Mouse (Mus musculus) kidney, embryonic 16.5 days (tissue): ENCODE measurements around the gene Piwil4. TPM values are rescaled to one million over a fixed set of nuclear protein-coding genes. Genes with fewer than 3 reads are reported as not detected.
"Not testable (repeated sequence)": the region's sequence is repeated elsewhere in the genome, so short reads cannot be mapped to it uniquely, and the experiment has no call there.

Experiments used
- ATAC-seq: fragments of 200-750 bp; cut with Nextera tagmentation; 2 replicates; pipeline ENCODE4 v1.8.0; 2017; ENCODE audit warnings: moderate TSS enrichment; ENCODE audit not compliant: low FRiP score, low TSS enrichment
- H3K27ac ChIP-seq: fragments of 300-500 bp; sonication (generic); 2 replicates; pipeline ENCODE4 v1.5.1; 2014; ENCODE audit warnings: low read length
- H3K27me3 ChIP-seq: fragments of 300-500 bp; sonication (generic); 2 replicates; pipeline ENCODE4 v1.6.1; 2014; ENCODE audit warnings: low read length, control low read depth, mixed read lengths; ENCODE audit not compliant: insufficient read depth
- H3K36me3 ChIP-seq: fragments of 300-500 bp; sonication (generic); 2 replicates; pipeline ENCODE4 v1.6.1; 2014; ENCODE audit warnings: low read length, control low read depth, mixed read lengths; ENCODE audit not compliant: insufficient read depth
- H3K4me1 ChIP-seq: fragments of 300-500 bp; sonication (generic); 2 replicates; pipeline ENCODE4 v1.6.1; 2014; ENCODE audit warnings: low read length, control low read depth, mixed read lengths; ENCODE audit not compliant: insufficient read depth
- H3K4me2 ChIP-seq: fragments of 300-500 bp; sonication (generic); replicated peaks from 2 replicates; pipeline ENCODE4 v1.6.1; 2014; ENCODE audit warnings: low read depth, low read length
- H3K4me3 ChIP-seq: fragments of 300-500 bp; sonication (generic); 2 replicates; pipeline ENCODE4 v1.5.1; 2014; ENCODE audit warnings: mild to moderate bottlenecking, low read length
- H3K9ac ChIP-seq: fragments of 300-500 bp; sonication (generic); replicated peaks from 2 replicates; pipeline ENCODE4 v1.6.1; 2014; ENCODE audit warnings: low read length
- H3K9me3 ChIP-seq: fragments of 300-500 bp; sonication (generic); 2 replicates; pipeline ENCODE4 v1.6.1; 2016; ENCODE audit warnings: low read length, control low read depth
- WGBS: fragments of 180-500 bp; shearing (Covaris S2); extraction: QIAGEN DNeasy Blood & Tissue Kit; methylation state at CpG from one replicate; pipeline ENCODE4 v1.1.7; 2014; 5-methylcytosine and 5-hydroxymethylcytosine counted together
- polyA plus RNA-seq: library from polyadenylated mRNA; unstranded; fragments of >200 nt; fragmentation: Nextera tagmentation; extraction: Ambion mirVana; gene quantifications from 2 replicates; pipeline ENCODE4 v1.2.1, GENCODE M21; 2015

The Piwil4 gene
- polyA plus RNA-seq, 1 experiment from 2014 or later = 0.30 TPM

GRCm38 (mm10) chr9:14705321-14706162, 35.0 kb downstream of the Piwil4 start:
- Histone ChIP-seq H3K27me3 (no peaks in the 10 kb centered on the region), H3K4me2 (no peak overlapping the region), H3K9me3 (no peaks in the 10 kb centered on the region), H3K9ac (no peak overlapping the region), H3K4me1 (peaks cover 7% of the 10 kb centered on the region), H3K4me3 (no peak overlapping the region), H3K36me3 (no peaks in the 10 kb centered on the region), H3K27ac (no peak overlapping the region)
- ATAC-seq = no peak; the same call in 1 of the 2 replicates
- WGBS = 47% methylated on average over 13 of the region's 13 CpGs

DNA sequence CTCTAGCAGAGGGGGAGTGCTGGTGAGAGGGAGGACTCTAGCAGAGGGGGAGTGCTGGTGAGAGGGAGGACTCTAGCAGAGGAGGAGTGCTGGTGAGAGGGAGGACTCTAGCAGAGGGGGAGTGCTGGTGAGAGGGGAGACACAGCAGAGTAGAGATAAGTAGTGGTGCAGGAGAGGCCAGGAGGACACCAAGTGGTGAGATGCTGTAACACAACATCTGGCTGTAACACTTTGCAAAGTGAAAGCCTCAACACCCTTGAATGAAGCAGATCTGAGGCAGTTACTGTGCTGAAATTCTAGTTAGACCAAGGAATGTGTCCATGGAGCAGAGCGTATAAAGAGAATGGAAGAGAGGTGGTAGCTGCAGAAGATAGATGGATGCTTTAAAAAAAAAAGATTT, 39.7 kb downstream of the Piwil4 start:
- not testable (repeated sequence) for H3K4me2 ChIP-seq, H3K4me1 ChIP-seq, ATAC-seq, H3K36me3 ChIP-seq, H3K4me3 ChIP-seq, H3K9ac ChIP-seq, H3K27me3 ChIP-seq, H3K27ac ChIP-seq, H3K9me3 ChIP-seq
- WGBS = 80% methylated on average over 1 of the region's 1 CpGs

DNA sequence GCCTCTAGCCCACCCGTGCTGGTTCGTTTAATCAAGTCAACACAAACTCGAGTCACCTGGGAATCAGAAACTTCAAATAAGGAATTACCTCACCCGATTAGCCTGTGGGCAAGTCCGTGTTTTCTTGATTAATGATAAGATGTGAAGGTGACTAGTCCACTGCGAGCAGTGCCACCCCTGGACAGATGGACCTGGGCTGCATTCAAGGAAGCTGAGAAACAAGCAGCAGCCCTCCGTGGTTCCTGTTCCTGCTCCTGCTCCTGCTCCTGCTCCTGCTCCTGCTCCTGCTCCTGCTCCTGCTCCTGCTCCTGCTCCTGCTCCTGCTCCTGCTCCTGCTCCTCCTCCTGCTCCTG, 41.3 kb downstream of the Piwil4 start:
- 45% methylated on average over 7 of the region's 7 CpGs for WGBS
- Histone ChIP-seq H3K36me3 (no peaks in the 10 kb centered on the region), H3K27me3 (no peaks in the 10 kb centered on the region), H3K4me1 (no peaks in the 10 kb centered on the region), H3K9me3 (no peaks in the 10 kb centered on the region), H3K4me3 (no peak overlapping the region), H3K9ac (no peak overlapping the region), H3K4me2 (no peak overlapping the region), H3K27ac (no peak overlapping the region)
- ATAC-seq = peak; percentile 14; the same call in 1 of the 2 replicates

GRCm38 (mm10) chr9:14698582-14699287, 41.8 kb downstream of the Piwil4 start:
- peak; percentile 93 for ATAC-seq
- Histone ChIP-seq H3K36me3 (no peaks in the 10 kb centered on the region), H3K9ac (no peak overlapping the region), H3K4me3 (no peak overlapping the region), H3K27ac (no peak overlapping the region), H3K27me3 (no peaks in the 10 kb centered on the region), H3K9me3 (no peaks in the 10 kb centered on the region), H3K4me1 (no peaks in the 10 kb centered on the region), H3K4me2 (no peak overlapping the region)
- 57% methylated on average over 12 of the region's 12 CpGs for WGBS

GRCm38 (mm10) chr9:14697903-14698302, 42.6 kb downstream of the Piwil4 start:
- H3K27ac ChIP-seq = no peak overlapping the region
- 71% methylated on average over 4 of the region's 4 CpGs for WGBS
- H3K27me3 ChIP-seq = no peaks in the 10 kb centered on the region

GRCm38 (mm10) chr9:14689376-14690108, 51.0 kb downstream of the Piwil4 start:
- no peaks in the 10 kb centered on the region for H3K4me1 ChIP-seq
- ATAC-seq = no peak
- WGBS = 61% methylated on average over 12 of the region's 12 CpGs

More at GRCm38 (mm10) chr9:14697903-14698302, 42.6 kb downstream of the Piwil4 start:
- Histone ChIP-seq H3K4me3 (no peak overlapping the region), H3K4me2 (no peak overlapping the region), H3K9me3 (no peaks in the 10 kb centered on the region), H3K4me1 (no peaks in the 10 kb centered on the region), H3K36me3 (no peaks in the 10 kb centered on the region), H3K9ac (no peak overlapping the region)
- no peak for ATAC-seq

GRCm38 (mm10) chr9:14684363-14684762, 56.2 kb downstream of the Piwil4 start:
- Histone ChIP-seq H3K27ac (no peak overlapping the region), H3K4me1 (no peaks in the 10 kb centered on the region), H3K36me3 (no peaks in the 10 kb centered on the region), H3K9me3 (no peaks in the 10 kb centered on the region), H3K4me2 (no peak overlapping the region), H3K27me3 (no peaks in the 10 kb centered on the region), H3K9ac (no peak overlapping the region), H3K4me3 (no peak overlapping the region)
- ATAC-seq = no peak
- 55% methylated on average over 4 of the region's 4 CpGs for WGBS

More at GRCm38 (mm10) chr9:14689376-14690108, 51.0 kb downstream of the Piwil4 start:
- Histone ChIP-seq H3K4me2 (no peak overlapping the region), H3K4me3 (no peak overlapping the region), H3K27me3 (no peaks in the 10 kb centered on the region), H3K9ac (no peak overlapping the region), H3K9me3 (no peaks in the 10 kb centered on the region), H3K27ac (no peak overlapping the region), H3K36me3 (no peaks in the 10 kb centered on the region)

GRCm38 (mm10) chr9:14682741-14683140, 57.8 kb downstream of the Piwil4 start:
- no peaks in the 10 kb centered on the region for H3K36me3 ChIP-seq
- no peaks in the 10 kb centered on the region for H3K9me3 ChIP-seq
- H3K27me3 ChIP-seq = no peaks in the 10 kb centered on the region
- H3K4me1 ChIP-seq = no peaks in the 10 kb centered on the region
- no peak overlapping the region for H3K4me2 ChIP-seq
- no peak overlapping the region for H3K27ac ChIP-seq
- ATAC-seq = no peak
- no peak overlapping the region for H3K9ac ChIP-seq
- H3K4me3 ChIP-seq = no peak overlapping the region

GRCm38 (mm10) chr9:14680584-14680983, 59.9 kb downstream of the Piwil4 start:
- Histone ChIP-seq H3K4me3 (no peak overlapping the region), H3K9me3 (no peaks in the 10 kb centered on the region), H3K4me1 (no peaks in the 10 kb centered on the region; the same call in 1 of the 2 replicates), H3K27me3 (no peaks in the 10 kb centered on the region), H3K9ac (no peak overlapping the region), H3K36me3 (no peaks in the 10 kb centered on the region), H3K4me2 (no peak overlapping the region), H3K27ac (no peak overlapping the region)
- no peak for ATAC-seq
- 32% methylated on average over 2 of the region's 2 CpGs for WGBS
